Mouse (Mus musculus): ENCODE results near the gene Acsf2. TPM values are rescaled to one million over a fixed set of nuclear protein-coding genes. Genes with fewer than 3 reads are reported as not detected.

Gene Acsf2
- total RNA-seq, 2 experiments from 2014 or later: 4.1 to 6.6 TPM

DNA sequence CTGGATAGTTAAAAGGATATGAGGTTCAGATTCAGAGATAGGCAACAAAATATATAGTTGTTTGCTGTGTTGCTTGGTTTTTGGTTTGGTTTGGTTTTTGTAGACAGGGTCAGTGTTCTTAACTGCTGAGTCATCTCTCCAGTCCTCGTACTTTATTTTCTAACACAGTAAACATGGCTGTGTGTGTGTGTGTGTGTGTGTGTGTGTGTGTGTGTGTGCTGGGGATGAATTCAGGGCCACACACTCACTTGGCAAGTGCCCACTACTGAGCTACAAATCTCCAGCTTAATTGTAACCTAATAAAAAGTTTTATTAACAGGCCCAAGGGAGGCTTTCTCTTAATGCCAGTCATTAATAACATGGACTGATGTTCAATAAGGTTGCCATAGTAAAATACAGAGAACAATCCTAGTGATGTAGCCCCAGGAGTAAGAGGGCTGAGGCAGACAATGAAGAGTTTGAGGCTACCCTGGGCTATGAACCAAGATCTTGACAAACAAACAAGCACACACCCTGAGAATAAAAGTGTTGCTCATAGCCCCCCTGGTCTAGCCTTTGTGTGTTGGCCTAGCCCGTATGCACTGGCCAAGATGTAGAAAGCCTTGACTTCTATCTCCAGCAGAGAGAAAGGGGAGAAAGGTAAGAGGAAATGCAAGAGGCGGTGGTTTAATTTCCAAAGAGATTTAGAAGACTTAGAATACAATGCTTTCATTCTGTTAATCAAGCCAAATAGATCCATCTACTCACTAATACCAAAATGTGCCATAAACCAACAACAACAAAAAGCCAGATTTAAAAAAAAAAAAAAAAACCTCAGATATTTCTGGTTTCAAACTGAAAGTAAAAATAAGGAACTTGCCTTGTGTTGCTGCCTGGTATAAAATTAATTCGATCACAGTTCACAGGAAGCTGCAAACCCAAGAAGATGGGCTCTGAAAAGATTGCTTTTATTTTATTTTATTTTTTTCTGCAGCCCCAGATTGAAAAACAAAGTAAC lies 9.4 kb upstream of the Acsf2 start:
- intact Hi-C loops (cut with DNase I; ENCODE audit: low total_unique reads): no loop called here
- DNase-seq: no peak

- intact Hi-C loops (cut with DNase I; ENCODE audit: low total_unique reads): no loop called here
- no peak for DNase-seq
Observed at GRCm38 (mm10) chr11:94602356-94602955, 785 bp upstream of the Acsf2 start.

DNA sequence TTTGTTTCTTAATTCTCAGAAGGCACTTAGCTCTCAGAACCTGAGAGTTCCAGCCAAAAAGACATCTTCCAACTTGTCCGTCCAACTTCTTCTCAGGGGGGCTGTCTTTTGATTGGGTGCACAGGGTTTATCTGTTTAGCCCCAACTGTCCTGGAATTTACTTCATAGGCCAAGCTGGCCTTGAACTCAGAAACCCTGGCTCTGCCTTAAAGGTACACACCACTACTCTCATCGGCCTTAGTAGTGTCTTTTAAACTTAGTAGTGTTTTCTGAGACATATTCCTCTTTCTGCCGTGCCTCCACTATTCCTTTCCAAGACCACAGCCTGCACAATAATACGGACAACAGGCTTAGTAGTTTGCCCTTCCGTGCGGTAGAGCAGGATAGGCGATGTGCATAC lies 1.2 kb downstream of the Acsf2 start:
- DNase-seq: no peak
- intact Hi-C loops (cut with DNase I; ENCODE audit: low total_unique reads): no loop called here

GRCm38 (mm10) chr11:94598437-94599120 lies 3.1 kb downstream of the Acsf2 start:
- intact Hi-C loops (cut with DNase I; ENCODE audit: low total_unique reads): no loop called here

DNA sequence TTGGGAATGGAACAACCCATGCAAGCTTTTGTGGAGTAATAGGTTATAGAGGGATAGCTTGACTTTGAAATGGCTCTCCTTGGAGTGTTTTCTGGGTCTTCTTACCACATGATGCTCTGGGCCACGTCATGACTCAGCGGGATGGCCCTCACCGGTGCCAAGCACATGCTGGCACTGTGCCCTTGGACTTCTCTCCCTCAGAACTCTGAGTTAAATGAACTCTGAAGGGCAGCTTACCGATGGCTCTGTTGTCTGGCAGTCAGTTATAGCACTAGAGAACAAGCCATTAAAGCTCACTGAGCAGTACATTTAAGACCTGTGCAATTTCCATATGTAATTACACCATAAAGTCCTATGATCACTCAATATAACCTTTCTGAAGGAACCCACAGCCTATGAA lies 4.4 kb downstream of the Acsf2 start:
- intact Hi-C loops (cut with DNase I; ENCODE audit: low total_unique reads): no loop called here
- peak; percentile 33 for DNase-seq

More at GRCm38 (mm10) chr11:94598437-94599120, 3.1 kb downstream of the Acsf2 start:
- DNase-seq: no peak

- DNase-seq: peak; percentile 23
- intact Hi-C loops (cut with DNase I; ENCODE audit: low total_unique reads): no loop called here
Observed at GRCm38 (mm10) chr11:94596311-94596852, 5.3 kb downstream of the Acsf2 start.

DNA sequence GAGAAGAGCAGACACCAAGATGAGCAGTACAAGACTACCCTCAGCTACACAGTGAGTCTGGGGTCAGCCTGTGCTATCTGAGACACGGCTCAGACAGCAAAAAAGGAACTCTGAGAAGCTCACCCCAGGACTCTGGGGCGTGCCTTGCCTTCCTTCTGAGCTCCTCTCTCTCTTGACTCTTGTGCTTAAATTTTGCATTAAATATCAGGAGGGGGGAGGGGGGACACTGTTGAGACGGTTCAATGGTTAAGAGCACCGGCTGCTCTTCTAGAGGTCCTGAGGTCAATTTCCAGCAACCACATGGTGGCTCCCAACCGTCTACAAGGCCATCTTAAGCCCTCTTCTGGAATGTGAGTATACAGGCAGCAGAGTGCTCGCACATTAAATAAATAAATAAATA lies 14.2 kb downstream of the Acsf2 start:
- intact Hi-C loops (cut with DNase I; ENCODE audit: low total_unique reads): no loop called here
- DNase-seq: no peak

- DNase-seq: no peak
- intact Hi-C loops (cut with DNase I; ENCODE audit: low total_unique reads): no loop called here
Observed at GRCm38 (mm10) chr11:94585091-94585490, 16.6 kb downstream of the Acsf2 start.

DNA sequence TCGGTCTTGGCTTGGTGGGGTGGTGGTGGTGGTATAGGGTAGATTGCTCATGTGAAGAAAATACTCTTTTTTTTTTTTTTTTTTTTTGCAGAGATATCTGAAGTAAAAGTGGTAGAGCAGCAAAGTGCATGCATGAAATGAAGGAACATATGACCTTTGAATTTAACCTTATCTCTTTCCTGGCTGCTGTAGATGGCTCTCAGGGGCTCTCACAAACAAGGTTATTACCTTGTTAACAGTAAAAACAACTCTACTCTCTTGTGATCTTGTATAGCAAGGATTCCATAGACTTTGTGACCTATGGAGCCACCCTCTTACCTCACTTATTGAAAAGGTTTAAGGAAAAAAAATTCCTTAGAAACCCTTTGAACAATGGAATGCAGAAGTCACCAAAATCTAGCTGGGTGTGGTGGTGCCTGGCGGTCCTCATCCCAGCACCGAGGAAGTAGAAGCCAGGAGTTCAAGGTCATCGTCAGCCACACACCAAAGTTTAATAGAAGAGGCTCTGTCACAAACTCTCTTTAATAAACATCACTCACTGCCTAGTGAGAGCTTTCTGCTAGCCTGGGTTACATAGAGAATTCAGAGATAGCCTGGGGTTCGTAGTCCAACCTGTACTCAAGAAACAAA lies 21.4 kb downstream of the Acsf2 start:
- no peak for DNase-seq
- intact Hi-C loops (cut with DNase I; ENCODE audit: low total_unique reads): no loop called here

DNA sequence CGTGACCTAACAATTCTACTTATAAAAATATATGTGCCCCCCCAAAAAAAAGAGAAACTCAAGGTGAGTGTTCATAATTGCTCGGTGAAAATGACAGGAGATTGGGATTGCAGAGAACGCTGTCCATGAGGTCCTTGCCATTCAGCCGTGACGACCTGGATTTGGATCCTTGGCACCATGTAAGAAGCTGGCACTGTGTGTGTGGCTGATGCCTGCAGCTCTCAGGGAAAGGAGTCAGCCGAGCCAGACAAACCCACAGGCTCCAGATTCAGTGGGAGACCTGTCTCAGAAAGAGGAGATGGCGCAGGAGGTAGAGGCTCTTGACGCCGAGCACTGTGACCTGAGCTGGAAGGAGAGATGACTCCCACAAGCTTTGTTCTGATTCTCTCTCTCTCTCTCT lies 25.3 kb downstream of the Acsf2 start:
- intact Hi-C loops (cut with DNase I; ENCODE audit: low total_unique reads): no loop called here

GRCm38 (mm10) chr11:94575036-94575435 lies 26.6 kb downstream of the Acsf2 start:
- no peak for DNase-seq
- intact Hi-C loops (cut with DNase I; ENCODE audit: low total_unique reads): no loop called here

More for the DNA sequence above, 25.3 kb downstream of the Acsf2 start:
- no peak for DNase-seq

- intact Hi-C loops (cut with DNase I; ENCODE audit: low total_unique reads): no loop called here
- no peak for DNase-seq
Observed at GRCm38 (mm10) chr11:94574560-94574959, 27.1 kb downstream of the Acsf2 start.

DNA sequence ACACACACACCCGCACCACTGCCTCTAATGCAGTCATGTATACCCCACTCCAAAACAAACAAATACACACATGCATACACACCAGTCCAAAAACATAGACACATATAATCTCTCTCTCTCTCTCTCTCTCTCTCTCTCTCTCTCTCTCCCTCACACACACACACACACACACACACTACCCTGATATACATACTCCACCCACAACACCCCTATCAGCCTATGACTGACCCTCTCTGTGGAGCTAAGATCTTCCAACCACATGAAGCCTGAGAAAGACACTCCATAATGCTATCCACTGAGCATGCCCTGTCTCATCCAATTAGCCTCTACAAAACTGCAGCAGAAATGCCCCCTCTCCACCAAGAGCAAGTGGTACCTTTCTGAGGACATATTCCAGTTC lies 29.8 kb downstream of the Acsf2 start:
- DNase-seq: no peak
- intact Hi-C loops (cut with DNase I; ENCODE audit: low total_unique reads): no loop called here

GRCm38 (mm10) chr11:94570612-94571011 lies 31.1 kb downstream of the Acsf2 start:
- intact Hi-C loops (cut with DNase I; ENCODE audit: low total_unique reads): no loop called here
- DNase-seq: no peak

- DNase-seq: no peak
- intact Hi-C loops (cut with DNase I; ENCODE audit: low total_unique reads): no loop called here
Observed at GRCm38 (mm10) chr11:94567326-94567725, 34.3 kb downstream of the Acsf2 start.

DNA sequence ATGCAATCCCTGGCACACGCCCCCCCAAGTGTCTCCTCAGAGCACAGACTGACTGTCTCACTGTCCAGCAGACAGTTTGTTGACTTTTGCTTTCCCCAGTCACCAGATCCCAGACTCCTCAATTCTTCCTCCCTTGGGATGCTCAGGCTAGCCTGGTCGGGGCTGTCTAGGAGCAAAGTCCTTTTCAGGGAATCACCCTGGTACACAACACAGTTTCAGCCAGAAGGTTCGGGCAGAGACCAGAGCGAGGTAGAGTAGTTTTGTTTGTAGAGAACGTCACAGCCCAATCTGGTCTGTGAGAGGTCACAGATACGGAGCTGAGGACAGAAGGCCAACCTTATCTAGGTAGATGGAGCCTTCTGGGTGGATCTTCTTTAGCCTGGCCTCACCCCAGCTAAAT lies 35.1 kb downstream of the Acsf2 start:
- no peak for DNase-seq
- intact Hi-C loops (cut with DNase I; ENCODE audit: low total_unique reads): no loop called here

DNA sequence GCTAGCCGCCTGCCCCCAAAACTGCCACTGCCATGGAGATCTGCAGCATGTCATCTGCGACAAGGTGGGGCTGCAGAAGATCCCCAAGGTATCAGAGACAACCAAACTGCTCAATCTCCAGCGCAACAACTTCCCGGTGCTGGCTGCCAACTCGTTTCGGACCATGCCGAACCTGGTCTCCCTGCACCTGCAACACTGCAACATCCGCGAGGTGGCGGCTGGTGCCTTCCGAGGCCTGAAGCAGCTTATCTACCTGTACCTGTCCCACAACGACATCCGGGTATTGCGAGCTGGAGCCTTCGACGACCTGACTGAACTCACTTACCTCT lies 36.6 kb downstream of the Acsf2 start:
- intact Hi-C loops (cut with DNase I; ENCODE audit: low total_unique reads): no loop called here

DNA sequence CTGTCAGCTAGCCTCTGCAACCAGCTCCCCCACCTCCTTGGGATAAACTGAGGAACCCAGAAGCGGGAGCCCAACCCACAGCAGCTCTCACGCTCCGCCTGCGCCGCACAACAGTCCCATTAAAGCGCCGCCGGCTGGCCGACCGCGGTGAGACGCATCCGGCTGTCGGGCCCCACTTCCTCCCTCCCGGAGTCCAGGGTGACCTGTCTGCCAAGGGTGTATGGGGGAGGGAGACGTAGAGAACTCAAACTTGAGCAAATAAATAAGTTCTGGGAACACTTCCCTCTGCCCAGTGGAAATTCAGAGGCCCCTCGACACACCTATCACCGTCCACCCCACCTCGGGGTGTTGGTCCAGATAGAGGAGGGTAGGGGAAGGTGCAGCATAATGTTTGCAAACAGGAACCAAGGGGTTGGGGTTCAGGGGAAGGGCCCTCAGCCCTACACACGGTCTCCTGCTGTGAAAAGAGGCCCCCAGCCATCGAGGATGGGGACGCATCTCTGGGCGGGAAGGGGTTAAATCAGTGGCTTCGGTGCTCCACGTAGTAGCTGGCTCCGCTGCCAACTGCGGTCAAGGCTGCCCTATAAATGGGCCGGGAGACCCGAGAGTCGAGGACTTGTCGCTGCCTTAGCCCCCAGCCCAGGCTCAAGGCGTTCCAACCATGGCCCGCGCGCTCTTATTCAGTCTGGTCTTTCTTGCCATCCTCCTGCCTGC lies 37.1 kb downstream of the Acsf2 start, which contains the start of gene Chad:
Gene Chad (plus strand): TSS at position 611 of the 714 bp plus-strand sequence.
- peak; percentile 62 for DNase-seq
- intact Hi-C loops (cut with DNase I; ENCODE audit: low total_unique reads): no loop called here

More for the DNA sequence above, 36.6 kb downstream of the Acsf2 start:
- DNase-seq: no peak

DNA sequence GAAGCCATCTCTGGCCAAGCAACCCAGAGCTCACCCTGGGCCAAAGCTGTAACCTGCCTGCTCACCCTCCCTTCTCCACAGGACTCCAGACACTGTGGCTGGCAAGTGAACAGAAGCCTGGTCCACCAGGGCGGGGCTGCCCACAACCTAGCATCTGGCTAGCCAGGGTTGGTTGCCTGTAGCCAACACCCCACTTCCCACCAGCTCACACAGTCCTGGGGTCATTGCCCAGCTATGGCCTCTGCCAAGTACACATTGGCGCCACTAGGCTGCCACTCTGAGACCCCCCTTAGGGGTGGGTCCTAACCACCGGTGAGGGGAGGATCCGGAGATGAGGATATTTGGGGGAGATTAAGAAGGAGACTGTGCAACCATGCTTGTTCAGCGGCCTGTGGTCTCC lies 37.9 kb downstream of the Acsf2 start:
- intact Hi-C loops (cut with DNase I; ENCODE audit: low total_unique reads): no loop called here

More for the DNA sequence above, 37.9 kb downstream of the Acsf2 start:
- peak; percentile 27 for DNase-seq

Data from gastrocnemius, postnatal 14 days (tissue).